Mouse (Mus musculus) kidney, postnatal 0 days (tissue): ENCODE data around the gene 5430402E10Rik. TPM values are rescaled to one million over a fixed set of nuclear protein-coding genes. Genes with fewer than 3 reads are reported as not detected.
"Not testable (repeated sequence)": the region's sequence is repeated elsewhere in the genome, so short reads cannot be mapped to it uniquely, and the experiment has no call there.

Experiments used
- ATAC-seq: fragments of 200-750 bp; cut with Nextera tagmentation; replicated peaks from 2 replicates; pipeline ENCODE4 v1.8.0; 2017; ENCODE audit warnings: low read depth, moderate number of reproducible peaks, moderate TSS enrichment, moderate library complexity; ENCODE audit not compliant: low FRiP score
- DNase-seq: peaks from one replicate; pipeline ENCODE4 v3.0.0-alpha.2; 2016; ENCODE audit warnings: low spot score
- H3K27ac ChIP-seq: fragments of 300-500 bp; sonication (generic); 2 replicates; pipeline ENCODE4 v1.5.1; 2014; ENCODE audit warnings: mild to moderate bottlenecking
- H3K27me3 ChIP-seq: fragments of 300-500 bp; sonication (generic); 2 replicates; pipeline ENCODE4 v1.6.1; 2014; ENCODE audit warnings: low read length, mixed read lengths; ENCODE audit not compliant: insufficient read depth
- H3K36me3 ChIP-seq: fragments of 300-500 bp; sonication (generic); 2 replicates; pipeline ENCODE4 v1.6.1; 2014; ENCODE audit warnings: low read length, mixed read lengths; ENCODE audit not compliant: insufficient read depth
- H3K4me1 ChIP-seq: fragments of 300-500 bp; sonication (generic); replicated peaks from 2 replicates; pipeline ENCODE4 v1.6.1; 2014; ENCODE audit warnings: antibody characterized with exemption, low read length, mixed read lengths; ENCODE audit not compliant: insufficient read depth
- H3K4me2 ChIP-seq: fragments of 300-500 bp; sonication (generic); 2 replicates; pipeline ENCODE4 v1.6.1; 2014; ENCODE audit warnings: mild to moderate bottlenecking, low read length, moderate library complexity, mixed read lengths
- H3K4me3 ChIP-seq: fragments of 300-500 bp; sonication (generic); replicated peaks from 2 replicates; pipeline ENCODE4 v1.5.1; 2014; ENCODE audit warnings: low read depth, low read length
- H3K9ac ChIP-seq: fragments of 300-500 bp; sonication (generic); 2 replicates; pipeline ENCODE4 v1.6.1; 2014; ENCODE audit warnings: low read depth, low read length
- H3K9me3 ChIP-seq: fragments of 300-500 bp; sonication (generic); replicated peaks from 2 replicates; pipeline ENCODE4 v1.6.1; 2016; ENCODE audit warnings: low read length, inconsistent platforms, mixed read lengths
- CTCF ChIP-seq: IDR thresholded peaks from 2 replicates; pipeline ENCODE4 v1.5.1; 2016; ENCODE audit warnings: antibody characterized with exemption, low read depth, mild to moderate bottlenecking, moderate library complexity
- WGBS: fragments of 180-500 bp; shearing (Covaris S2); extraction: QIAGEN DNeasy Blood & Tissue Kit; methylation state at CpG from one replicate; pipeline ENCODE4 v1.1.7; 2014; 5-methylcytosine and 5-hydroxymethylcytosine counted together
- polyA plus RNA-seq: library from polyadenylated mRNA; unstranded; fragments of >200 nt; fragmentation: Nextera tagmentation; extraction: Ambion mirVana; gene quantifications from 2 replicates; pipeline ENCODE4 v1.2.1, GENCODE M21; 2015

5430402E10Rik gene
- not detected in 2 replicates for polyA plus RNA-seq

DNA sequence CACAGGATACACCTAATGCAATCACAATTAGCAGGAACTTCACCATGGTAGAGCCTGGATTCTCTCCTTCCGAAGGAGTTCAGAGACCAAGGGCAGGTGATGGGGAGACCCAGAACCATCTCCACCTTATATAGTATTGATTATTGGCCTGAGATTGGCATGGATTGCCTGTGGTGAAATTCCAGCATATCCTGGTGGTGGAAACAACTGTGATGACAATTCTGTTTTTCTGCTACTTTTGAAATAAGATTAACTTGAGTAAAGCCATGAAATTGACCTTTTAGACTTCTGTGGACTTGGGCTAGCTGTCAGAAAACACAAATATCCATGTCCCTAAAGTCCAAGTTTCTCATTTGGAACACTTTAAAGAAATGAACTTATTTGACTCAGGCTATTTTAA is at the start of gene 5430402E10Rik:
Gene 5430402E10Rik (minus strand): TSS at position 101 of the 400 bp plus-strand sequence.
- not testable (repeated sequence) for H3K4me3 ChIP-seq, H3K27ac ChIP-seq, H3K36me3 ChIP-seq, H3K27me3 ChIP-seq, ATAC-seq, DNase-seq, H3K9me3 ChIP-seq, H3K4me1 ChIP-seq, H3K4me2 ChIP-seq, H3K9ac ChIP-seq
- no CpG with 5 or more reads among the region's 1 CpGs for WGBS

DNA sequence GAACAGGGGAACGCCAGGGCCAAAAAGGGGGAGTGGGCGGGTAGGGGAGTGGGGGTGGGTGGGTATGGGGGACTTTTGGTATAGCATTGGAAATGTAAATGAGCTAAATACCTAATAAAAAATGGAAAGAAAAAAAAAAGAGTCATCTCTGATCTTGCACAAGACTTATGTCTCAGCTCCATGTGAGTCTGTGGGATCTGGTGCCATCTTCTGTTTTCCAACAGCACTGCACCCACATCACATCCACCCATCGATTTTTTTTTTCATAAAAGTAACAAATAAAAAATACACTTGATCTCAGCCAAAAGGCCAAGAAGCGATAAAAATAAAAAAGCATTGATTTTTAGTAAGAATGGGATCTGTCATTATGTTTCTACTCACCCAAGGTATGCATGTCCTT is 44.8 kb downstream of the 5430402E10Rik start:
- peak; percentile 0 for DNase-seq

More for the DNA sequence above, 44.8 kb downstream of the 5430402E10Rik start:
- H3K9ac ChIP-seq, H3K4me3 ChIP-seq, H3K36me3 ChIP-seq, H3K4me1 ChIP-seq, H3K4me2 ChIP-seq, ATAC-seq, H3K27ac ChIP-seq, H3K27me3 ChIP-seq, H3K9me3 ChIP-seq: not testable (repeated sequence)
- WGBS: 40% methylated on average over 2 of the region's 4 CpGs
- peak; percentile 46 for TF ChIP-seq CTCF

Other genes with a start within 250 kb of the 5430402E10Rik start
- 13.9 and 14.5 TPM in 2 replicates for gene Prkx, start 128.8 kb downstream of the 5430402E10Rik start, polyA plus RNA-seq
- gene Pbsn, start 71.4 kb downstream of the 5430402E10Rik start, polyA plus RNA-seq: not detected in 2 replicates
- not detected in 2 replicates for gene Gm14744, start 60.3 kb downstream of the 5430402E10Rik start, polyA plus RNA-seq
- not detected in 2 replicates for gene Obp1a, start 166.3 kb upstream of the 5430402E10Rik start, polyA plus RNA-seq
- not detected in 2 replicates for gene Gm5938, start 200.4 kb upstream of the 5430402E10Rik start, polyA plus RNA-seq